Mouse (Mus musculus): ENCODE data around the gene Mypn.

- no peak for TF ChIP-seq CTCF (IDR thresholded peaks at IDR 0.05; ENCODE audit: low read depth)
- TF ChIP-seq EP300 (IDR thresholded peaks at IDR 0.05; ENCODE audit: low read depth) = no peak
These were observed 68.1 kb downstream of the Mypn start for GRCm38 (mm10) chr10:63135680-63136079.

All from liver, embryonic 14.5 days (tissue).